In genomic region chr3:54732371-54732770, GRCm38 (mm10) we compare ENCODE assay signal across 26 mouse cellular contexts. TPM values are rescaled to one million over a fixed set of nuclear protein-coding genes. Genes with fewer than 3 reads are reported as not detected.
DNase-seq lines count a peak whose midpoint lies in the region; ATAC-seq and TF ChIP-seq lines count a peak whose summit lies in the region.
"Had no signal": no experiment of that assay in that cellular context is flagged by ENCODE, and none has a peak within 500 bp of the region (broad histone marks: within the 10 kb centered on the region; RNA-seq: fewer than 3 reads in every experiment).

No protein-coding gene starts in this region.

- peak overlapping the region; percentile 34; the same call in 1 of the 2 replicates for H3K9ac ChIP-seq in heart, embryonic 13.5 days
- H3K9ac ChIP-seq in liver, embryonic 12.5 days = no peak overlapping the region
- H3K9ac ChIP-seq in liver, embryonic 11.5 days (ENCODE audit: low read depth, low read length) = no peak overlapping the region
- peak overlapping the region; percentile 25; the same call in 1 of the 2 replicates for H3K9ac ChIP-seq in MEL (ENCODE audit: control insufficient read depth, low read depth, low read length, poor library complexity, severe bottlenecking)
- no peak overlapping the region for H3K9ac ChIP-seq in midbrain, embryonic 14.5 days (replicated peaks; ENCODE audit: low read length)
- H3K9ac ChIP-seq: embryonic facial prominence, embryonic 12.5 days had no signal

- ATAC-seq in heart, embryonic 13.5 days (ENCODE audit: extremely low read depth, insufficient number of reproducible peaks, low FRiP score, low TSS enrichment) = no peak
- no peak for ATAC-seq in liver, embryonic 12.5 days
- no peak for ATAC-seq in liver, embryonic 11.5 days (replicated peaks; ENCODE audit: low FRiP score)
- no peak for ATAC-seq in midbrain, embryonic 14.5 days (ENCODE audit: low FRiP score, low TSS enrichment)
- ATAC-seq: forebrain, embryonic 14.5 days; forebrain, embryonic 16.5 days had no signal

- no peak for TF ChIP-seq CTCF in MEL (IDR thresholded peaks at IDR 0.05 in 2 of 3, conservative IDR thresholded peaks at IDR 0.05 in 1 of 3; ENCODE audit: control insufficient read depth in 1 of 3, insufficient read depth in 1 of 3, low read depth in 2 of 3, low read length in 3 of 3, poor library complexity in 1 of 3, severe bottlenecking in 1 of 3)

- 0 out of 4 replicates have a peak, but pooled peaks of 1 of the 2 experiments have one; percentile 2 for TF ChIP-seq POLR2A in MEL (IDR thresholded peaks at IDR 0.05; ENCODE audit: control insufficient read depth in 1 of 2, insufficient read depth in 1 of 2, low read depth in 1 of 2, low read length in 2 of 2, poor library complexity in 1 of 2)

- H3K27ac ChIP-seq in heart, embryonic 13.5 days (replicated peaks) = no peak overlapping the region
- 0 out of 2 replicates have a peak overlapping the region, but pooled peaks have one; percentile 4 for H3K27ac ChIP-seq in liver, embryonic 12.5 days
- no peak overlapping the region for H3K27ac ChIP-seq in liver, embryonic 11.5 days (ENCODE audit: low read depth, low read length)
- H3K27ac ChIP-seq in MEL (ENCODE audit: control insufficient read depth, low read depth, low read length) = peak overlapping the region; percentile 57
- no peak overlapping the region for H3K27ac ChIP-seq in midbrain, embryonic 14.5 days (replicated peaks; ENCODE audit: low read depth, low read length)
- H3K27ac ChIP-seq: embryonic facial prominence, embryonic 10.5 days; embryonic facial prominence, embryonic 12.5 days had no signal

- no peaks in the 10 kb centered on the region for H3K9me3 ChIP-seq in heart, embryonic 13.5 days
- no peaks in the 10 kb centered on the region for H3K9me3 ChIP-seq in liver, embryonic 12.5 days (replicated peaks)
- H3K9me3 ChIP-seq in liver, embryonic 11.5 days (ENCODE audit: control insufficient read depth, low read length) = no peaks in the 10 kb centered on the region
- no peaks in the 10 kb centered on the region for H3K9me3 ChIP-seq in MEL (replicated peaks; ENCODE audit: insufficient read depth, low read length)
- no peaks in the 10 kb centered on the region for H3K9me3 ChIP-seq in midbrain, embryonic 14.5 days (ENCODE audit: control insufficient read depth, low read length)
- H3K9me3 ChIP-seq: embryonic facial prominence, embryonic 10.5 days; embryonic facial prominence, embryonic 12.5 days had no signal

- TF ChIP-seq RAD21 in MEL (IDR thresholded peaks at IDR 0.05; ENCODE audit: low read depth, low read length) = no peak

- TF ChIP-seq EP300 in MEL (IDR thresholded peaks at IDR 0.05; ENCODE audit: low read depth in 1 of 2, low read length in 2 of 2) = peak; percentile 31 to 75; a peak in 2 of 4 replicates

- H3K27me3 ChIP-seq in heart, embryonic 13.5 days (replicated peaks) = no peaks in the 10 kb centered on the region
- H3K27me3 ChIP-seq in liver, embryonic 12.5 days (replicated peaks) = no peaks in the 10 kb centered on the region
- H3K27me3 ChIP-seq in liver, embryonic 11.5 days (replicated peaks; ENCODE audit: control insufficient read depth, insufficient read depth, low read length) = no peaks in the 10 kb centered on the region
- no peaks in the 10 kb centered on the region for H3K27me3 ChIP-seq in MEL (ENCODE audit: control insufficient read depth in 1 of 2, insufficient read depth in 2 of 2, low read length in 2 of 2)
- no peaks in the 10 kb centered on the region for H3K27me3 ChIP-seq in midbrain, embryonic 14.5 days (ENCODE audit: control insufficient read depth, insufficient read depth, low read length)
- H3K27me3 ChIP-seq: embryonic facial prominence, embryonic 12.5 days had no signal

- 60% methylated on average over 4 of the region's 4 CpGs for WGBS in heart, embryonic 13.5 days
- WGBS in liver, embryonic 12.5 days (ENCODE audit: insufficient replicate concordance) = 68% methylated on average over 4 of the region's 4 CpGs
- 74% methylated on average over 4 of the region's 4 CpGs for WGBS in liver, embryonic 11.5 days
- 97% methylated on average over 4 of the region's 4 CpGs for WGBS in midbrain, embryonic 14.5 days

- H3K4me1 ChIP-seq in heart, embryonic 13.5 days = peaks cover 25% of the 10 kb centered on the region
- H3K4me1 ChIP-seq in liver, embryonic 12.5 days = peaks cover 37% of the 10 kb centered on the region
- H3K4me1 ChIP-seq in liver, embryonic 11.5 days (replicated peaks; ENCODE audit: control insufficient read depth, insufficient read depth, low read length) = peaks cover 11% of the 10 kb centered on the region
- peaks cover 11 to 14% of the 10 kb centered on the region in 2 experiments for H3K4me1 ChIP-seq in MEL (ENCODE audit: control insufficient read depth in 1 of 2, insufficient read depth in 2 of 2, low read length in 2 of 2)
- H3K4me1 ChIP-seq in midbrain, embryonic 14.5 days (ENCODE audit: control insufficient read depth, insufficient read depth, low read length) = peaks cover 6% of the 10 kb centered on the region; the same call in 1 of the 2 replicates

- H3K36me3 ChIP-seq in heart, embryonic 13.5 days = peaks cover 61% of the 10 kb centered on the region
- peaks cover 63% of the 10 kb centered on the region for H3K36me3 ChIP-seq in liver, embryonic 12.5 days
- peaks cover 34% of the 10 kb centered on the region for H3K36me3 ChIP-seq in liver, embryonic 11.5 days (ENCODE audit: control insufficient read depth, insufficient read depth, low read length)
- peaks cover 32 to 37% of the 10 kb centered on the region in 2 experiments for H3K36me3 ChIP-seq in MEL (ENCODE audit: control insufficient read depth in 1 of 2, insufficient read depth in 2 of 2, low read length in 2 of 2)
- peaks cover 47% of the 10 kb centered on the region for H3K36me3 ChIP-seq in midbrain, embryonic 14.5 days (ENCODE audit: control insufficient read depth, insufficient read depth, low read length)

- no peak overlapping the region for H3K4me2 ChIP-seq in heart, embryonic 13.5 days
- peak overlapping the region; percentile 92; the same call in 1 of the 2 replicates for H3K4me2 ChIP-seq in liver, embryonic 12.5 days
- H3K4me2 ChIP-seq in liver, embryonic 11.5 days = no peak overlapping the region
- no peak overlapping the region for H3K4me2 ChIP-seq in midbrain, embryonic 14.5 days (ENCODE audit: low read length)
- H3K4me2 ChIP-seq: embryonic facial prominence, embryonic 12.5 days had no signal

- DNase-seq in heart, adult 18-20 months = no peak
- no peak for DNase-seq in liver, embryonic 11.5 days (ENCODE audit: low spot score)
- DNase-seq in MEL (ENCODE audit: low read depth, low spot score) (no peak), MEL-GATA-1-ER (ENCODE audit: extremely low read depth, low read depth) (peak; percentile 15)
- DNase-seq in cerebellum, adult 11-12 months = no peak
- no peak for DNase-seq in midbrain, embryonic 14.5 days
- DNase-seq: adrenal gland, adult 2 months; adrenal gland, postnatal 10 days; adrenal gland, postnatal 25 days; cerebellum, adult 11 months; cerebellum, adult 2 months; cerebellum, adult 9-10 months; cerebellum, postnatal 10 days; cerebellum, postnatal 25 days had no signal

- no peak overlapping the region for H3K4me3 ChIP-seq in heart, embryonic 13.5 days
- no peak overlapping the region for H3K4me3 ChIP-seq in liver, embryonic 12.5 days
- no peak overlapping the region for H3K4me3 ChIP-seq in liver, embryonic 11.5 days (ENCODE audit: low read depth, low read length)
- no peak overlapping the region for H3K4me3 ChIP-seq in MEL (ENCODE audit: control insufficient read depth in 1 of 2, insufficient read depth in 1 of 2, low read depth in 2 of 2, low read length in 2 of 2)
- no peak overlapping the region for H3K4me3 ChIP-seq in midbrain, embryonic 14.5 days (replicated peaks; ENCODE audit: low read depth, low read length)
- H3K4me3 ChIP-seq: embryonic facial prominence, embryonic 12.5 days had no signal

- peaks cover 32% of the 10 kb centered on the region for H3K79me2 ChIP-seq in MEL (ENCODE audit: control insufficient read depth, insufficient read depth, low read length, poor library complexity)

RNA-seq across cellular contexts. Expression of gene Exosc8, which starts 2.8 kb away (rescaled TPM):
- polyA plus RNA-seq in heart, embryonic 13.5 days (2015; fragmentation: Nextera tagmentation; extraction: Ambion mirVana) = 78.9 and 87.1 TPM in 2 replicates
- 10 to 100 TPM; 17.8 to 19.3 TPM for total RNA-seq in heart, adult 18-20 months (2021)
- 124 and 125 TPM in 2 replicates for polyA plus RNA-seq in liver, embryonic 12.5 days (2016; fragmentation: Nextera tagmentation; extraction: Ambion mirVana)
- polyA plus RNA-seq in liver, embryonic 11.5 days (2014; fragmentation: Nextera tagmentation; extraction: Ambion mirVana) = 185 and 203 TPM in 2 replicates
- 227 and 231 TPM in 2 replicates for total RNA-seq in MEL (2012; rRNA removed)
- polyA plus RNA-seq in MEL (2012; ENCODE audit: insufficient read depth in 1 of 2, insufficient read length in 2 of 2, low read depth in 1 of 2, low replicate concordance in 2 of 2, missing spikeins in 1 of 2) = 100 to 1,000 TPM in 1 of 2 experiments, not detected in 1; 361 TPM
- 76.0 and 81.0 TPM in 2 replicates for polyA plus RNA-seq in midbrain, embryonic 14.5 days (2014; fragmentation: Nextera tagmentation; extraction: Ambion mirVana)

RNA-seq across cellular contexts. Expression of gene Alg5, which starts 3.0 kb away (rescaled TPM):
- polyA plus RNA-seq in heart, embryonic 13.5 days (2015; fragmentation: Nextera tagmentation; extraction: Ambion mirVana) = 33.7 and 35.1 TPM in 2 replicates
- 10 to 100 TPM; 10.6 to 11.4 TPM for total RNA-seq in heart, adult 18-20 months (2021)
- polyA plus RNA-seq in liver, embryonic 12.5 days (2016; fragmentation: Nextera tagmentation; extraction: Ambion mirVana) = 31.2 and 33.7 TPM in 2 replicates
- polyA plus RNA-seq in liver, embryonic 11.5 days (2014; fragmentation: Nextera tagmentation; extraction: Ambion mirVana) = 48.9 and 49.3 TPM in 2 replicates
- total RNA-seq in MEL (2012; rRNA removed) = 42.8 and 44.0 TPM in 2 replicates
- 10 to 100 TPM in 1 of 2 experiments, not detected in 1; 34.8 TPM for polyA plus RNA-seq in MEL (2012; ENCODE audit: insufficient read depth in 1 of 2, insufficient read length in 2 of 2, low read depth in 1 of 2, low replicate concordance in 2 of 2, missing spikeins in 1 of 2)
- polyA plus RNA-seq in midbrain, embryonic 14.5 days (2014; fragmentation: Nextera tagmentation; extraction: Ambion mirVana) = 48.3 and 55.5 TPM in 2 replicates

RNA-seq across cellular contexts. Expression of gene Gm21958, which starts 18.2 kb away (rescaled TPM):
- 0.32 and 0.48 TPM in 2 replicates for polyA plus RNA-seq in heart, embryonic 13.5 days (2015; fragmentation: Nextera tagmentation; extraction: Ambion mirVana)
- not detected for total RNA-seq in heart, adult 18-20 months (2021)
- polyA plus RNA-seq in liver, embryonic 12.5 days (2016; fragmentation: Nextera tagmentation; extraction: Ambion mirVana) = not detected in 2 replicates
- polyA plus RNA-seq in liver, embryonic 11.5 days (2014; fragmentation: Nextera tagmentation; extraction: Ambion mirVana) = 0.91 TPM in 1 of 2 replicates, not detected in the other
- not detected in 2 replicates for total RNA-seq in MEL (2012; rRNA removed)
- polyA plus RNA-seq in MEL (2012; ENCODE audit: insufficient read depth in 1 of 2, insufficient read length in 2 of 2, low read depth in 1 of 2, low replicate concordance in 2 of 2, missing spikeins in 1 of 2) = under 1 TPM in 1 of 2 experiments, not detected in 1; 0.45 TPM
- 0.73 and 1.1 TPM in 2 replicates for polyA plus RNA-seq in midbrain, embryonic 14.5 days (2014; fragmentation: Nextera tagmentation; extraction: Ambion mirVana)
- total RNA-seq: adrenal gland, adult 2 months; adrenal gland, postnatal 10 days; adrenal gland, postnatal 25 days; adrenal gland, postnatal 4 days; ES-E14 had no signal
- polyA plus RNA-seq: adrenal gland, adult 2 months; brain, embryonic 14.5 days; C2C12; cerebellum, adult 2 months; cortical plate, adult 2 months; embryonic facial prominence, embryonic 10.5 days; forebrain, embryonic 14.5 days; forebrain, embryonic 16.5 days; frontal cortex, adult 2 months had no signal

RNA-seq across cellular contexts. Expression of gene Smad9, which starts 23.0 kb away (rescaled TPM):
- 0.75 and 1.1 TPM in 2 replicates for polyA plus RNA-seq in heart, embryonic 13.5 days (2015; fragmentation: Nextera tagmentation; extraction: Ambion mirVana)
- 1 to 10 TPM; 1.7 to 1.9 TPM for total RNA-seq in heart, adult 18-20 months (2021)
- 0.18 and 0.19 TPM in 2 replicates for polyA plus RNA-seq in liver, embryonic 12.5 days (2016; fragmentation: Nextera tagmentation; extraction: Ambion mirVana)
- 0.51 and 0.66 TPM in 2 replicates for polyA plus RNA-seq in liver, embryonic 11.5 days (2014; fragmentation: Nextera tagmentation; extraction: Ambion mirVana)
- total RNA-seq in MEL (2012; rRNA removed) = 0.07 TPM in 1 of 2 replicates, not detected in the other
- under 1 TPM in 1 of 2 experiments, not detected in 1; 0.01 TPM for polyA plus RNA-seq in MEL (2012; ENCODE audit: insufficient read depth in 1 of 2, insufficient read length in 2 of 2, low read depth in 1 of 2, low replicate concordance in 2 of 2, missing spikeins in 1 of 2)
- polyA plus RNA-seq in midbrain, embryonic 14.5 days (2014; fragmentation: Nextera tagmentation; extraction: Ambion mirVana) = 0.30 and 0.43 TPM in 2 replicates

RNA-seq across cellular contexts. Expression of gene Supt20, which starts 39.8 kb away (rescaled TPM):
- polyA plus RNA-seq in heart, embryonic 13.5 days (2015; fragmentation: Nextera tagmentation; extraction: Ambion mirVana) = 61.4 and 61.9 TPM in 2 replicates
- total RNA-seq in heart, adult 18-20 months (2021) = 10 to 100 TPM; 16.7 to 19.3 TPM
- polyA plus RNA-seq in liver, embryonic 12.5 days (2016; fragmentation: Nextera tagmentation; extraction: Ambion mirVana) = 49.8 and 50.0 TPM in 2 replicates
- 84.6 and 91.2 TPM in 2 replicates for polyA plus RNA-seq in liver, embryonic 11.5 days (2014; fragmentation: Nextera tagmentation; extraction: Ambion mirVana)
- 31.6 and 34.8 TPM in 2 replicates for total RNA-seq in MEL (2012; rRNA removed)
- polyA plus RNA-seq in MEL (2012; ENCODE audit: insufficient read depth in 1 of 2, insufficient read length in 2 of 2, low read depth in 1 of 2, low replicate concordance in 2 of 2, missing spikeins in 1 of 2) = 10 to 100 TPM in 1 of 2 experiments, not detected in 1; 66.6 TPM
- polyA plus RNA-seq in midbrain, embryonic 14.5 days (2014; fragmentation: Nextera tagmentation; extraction: Ambion mirVana) = 81.9 and 98.8 TPM in 2 replicates

Comparison
In these comparisons a context has a peak if more than half of its experiments do, and no peak if none do; other contexts are left out.
1. H3K27ac ChIP-seq: peak in liver, embryonic 12.5 days (single experiment) and MEL (single experiment); none in heart, embryonic 13.5 days (single experiment), liver, embryonic 11.5 days (single experiment) and midbrain, embryonic 14.5 days (single experiment).
2. H3K9ac ChIP-seq: peak in heart, embryonic 13.5 days (single experiment) and MEL (single experiment); none in liver, embryonic 12.5 days (single experiment), liver, embryonic 11.5 days (single experiment) and midbrain, embryonic 14.5 days (single experiment).